Mouse (Mus musculus) embryonic facial prominence, embryonic 11.5 days (tissue): ENCODE data around the gene Ceacam16. TPM values are rescaled to one million over a fixed set of nuclear protein-coding genes. Genes with fewer than 3 reads are reported as not detected.

ENCODE experiments used
- ATAC-seq: fragments of 200-750 bp; cut with Nextera tagmentation; replicated peaks from 2 replicates; pipeline ENCODE4 v1.8.0; 2017; ENCODE audit warnings: low read depth; ENCODE audit not compliant: insufficient number of reproducible peaks, low FRiP score, low TSS enrichment
- DNase-seq: peaks from one replicate; pipeline ENCODE4 v3.0.0-alpha.2; 2015; ENCODE audit warnings: low spot score
- H3K27ac ChIP-seq: fragments of 300-500 bp; sonication (generic); replicated peaks from 2 replicates; pipeline ENCODE4 v1.5.1; 2014; ENCODE audit warnings: mild to moderate bottlenecking, low read depth, low read length, control low read depth
- H3K27me3 ChIP-seq: fragments of 300-500 bp; sonication (generic); 2 replicates; pipeline ENCODE4 v1.6.1; 2014; ENCODE audit warnings: mild to moderate bottlenecking, low read length, moderate library complexity, mixed read lengths; ENCODE audit not compliant: control insufficient read depth, insufficient read depth
- H3K36me3 ChIP-seq: fragments of 300-500 bp; sonication (generic); replicated peaks from 2 replicates; pipeline ENCODE4 v1.6.1; 2014; ENCODE audit warnings: low read depth, mild to moderate bottlenecking, low read length, moderate library complexity, mixed read lengths; ENCODE audit not compliant: control insufficient read depth, insufficient read depth
- H3K4me1 ChIP-seq: fragments of 300-500 bp; sonication (generic); 2 replicates; pipeline ENCODE4 v1.6.1; 2014; ENCODE audit warnings: low read length, mixed read lengths; ENCODE audit not compliant: control insufficient read depth, insufficient read depth
- H3K4me2 ChIP-seq: fragments of 300-500 bp; sonication (generic); 2 replicates; pipeline ENCODE4 v1.6.1; 2014; ENCODE audit warnings: low read depth, mild to moderate bottlenecking, control low read depth, low read length, moderate library complexity
- H3K4me3 ChIP-seq: fragments of 300-500 bp; sonication (generic); 2 replicates; pipeline ENCODE4 v1.5.1; 2014; ENCODE audit warnings: low read depth, low read length, control low read depth
- H3K9ac ChIP-seq: fragments of 300-500 bp; sonication (generic); replicated peaks from 2 replicates; pipeline ENCODE4 v1.6.1; 2014; ENCODE audit warnings: mild to moderate bottlenecking, control low read depth, low read length
- H3K9me3 ChIP-seq: fragments of 300-500 bp; sonication (generic); replicated peaks from 2 replicates; pipeline ENCODE4 v1.6.1; 2016; ENCODE audit warnings: mild to moderate bottlenecking, low read length, inconsistent platforms, mixed read lengths; ENCODE audit not compliant: control insufficient read depth
- WGBS: fragments of 180-500 bp; shearing (Covaris S2); extraction: QIAGEN DNeasy Blood & Tissue Kit; methylation state at CpG from one replicate; pipeline ENCODE4 v1.1.7; 2014; 5-methylcytosine and 5-hydroxymethylcytosine counted together
- polyA plus RNA-seq: library from polyadenylated mRNA; unstranded; fragments of >200 nt; fragmentation: Nextera tagmentation; extraction: Ambion mirVana; gene quantifications from 2 replicates; pipeline ENCODE4 v1.2.1, GENCODE M21; 2014

The Ceacam16 gene
- polyA plus RNA-seq, result not detected in 2 replicates

- no peaks in the 10 kb centered on the region for H3K4me1 ChIP-seq
- H3K27me3 ChIP-seq, result no peaks in the 10 kb centered on the region
- WGBS, result 81% methylated on average over 9 of the region's 9 CpGs
- H3K36me3 ChIP-seq, result no peaks in the 10 kb centered on the region
- no peak for ATAC-seq
- H3K27ac ChIP-seq, result no peak within 1 kb of the TSS
- no peak within 1 kb of the TSS for H3K4me2 ChIP-seq
- DNase-seq, result no peak
- H3K9ac ChIP-seq, result no peak within 1 kb of the TSS
- H3K4me3 ChIP-seq, result no peak within 1 kb of the TSS
- H3K9me3 ChIP-seq, result no peaks in the 10 kb centered on the region
Measured at GRCm38 (mm10) chr7:19861199-19861598, at the start of gene Ceacam16. TSS of gene Ceacam16 (minus strand) at chr7:19861299.

GRCm38 (mm10) chr7:19910421-19911291 lies 49.6 kb upstream of the Ceacam16 start:
- Histone ChIP-seq H3K4me1 (no peaks in the 10 kb centered on the region), H3K9me3 (no peaks in the 10 kb centered on the region), H3K4me3 (no peak overlapping the region), H3K4me2 (no peak overlapping the region), H3K9ac (no peak overlapping the region), H3K27me3 (no peaks in the 10 kb centered on the region), H3K36me3 (peaks cover 5% of the 10 kb centered on the region; the same call in 1 of the 2 replicates), H3K27ac (no peak overlapping the region)
- ATAC-seq (peak; percentile 63), DNase-seq (peak; percentile 83)
- WGBS, result 51% methylated on average over 21 of the region's 21 CpGs

GRCm38 (mm10) chr7:19889881-19890280 lies 28.8 kb upstream of the Ceacam16 start:
- Histone ChIP-seq H3K36me3 (no peaks in the 10 kb centered on the region), H3K9me3 (no peaks in the 10 kb centered on the region), H3K27ac (no peak overlapping the region), H3K4me2 (no peak overlapping the region), H3K4me3 (no peak overlapping the region), H3K4me1 (no peaks in the 10 kb centered on the region), H3K9ac (no peak overlapping the region), H3K27me3 (no peaks in the 10 kb centered on the region)
- 50% methylated on average over 8 of the region's 8 CpGs for WGBS
- DNase-seq (peak; percentile 57), ATAC-seq (no peak)

GRCm38 (mm10) chr7:19887849-19888248 lies 26.8 kb upstream of the Ceacam16 start, which contains the start of gene Ceacam19:
TSS of gene Ceacam19 (minus strand) at chr7:19887965.
- H3K4me3 ChIP-seq, result no peak within 1 kb of the TSS
- ATAC-seq, result no peak
- WGBS, result 69% methylated on average over 7 of the region's 7 CpGs

GRCm38 (mm10) chr7:19880754-19881153 lies 19.7 kb upstream of the Ceacam16 start:
- no peak for DNase-seq
- H3K9me3 ChIP-seq, result no peaks in the 10 kb centered on the region
- H3K4me3 ChIP-seq, result no peak overlapping the region
- ATAC-seq, result no peak
- no peaks in the 10 kb centered on the region for H3K27me3 ChIP-seq
- H3K9ac ChIP-seq, result no peak overlapping the region
- H3K4me1 ChIP-seq, result no peaks in the 10 kb centered on the region
- no peaks in the 10 kb centered on the region for H3K36me3 ChIP-seq
- H3K4me2 ChIP-seq, result no peak overlapping the region
- H3K27ac ChIP-seq, result no peak overlapping the region
- 75% methylated on average over 8 of the region's 8 CpGs for WGBS

More at GRCm38 (mm10) chr7:19887849-19888248, 26.8 kb upstream of the Ceacam16 start, which contains the start of gene Ceacam19:
- Histone ChIP-seq H3K9ac (no peak within 1 kb of the TSS), H3K36me3 (no peaks in the 10 kb centered on the region), H3K27me3 (no peaks in the 10 kb centered on the region), H3K4me2 (no peak within 1 kb of the TSS), H3K4me1 (no peaks in the 10 kb centered on the region), H3K9me3 (no peaks in the 10 kb centered on the region), H3K27ac (no peak within 1 kb of the TSS)
- no peak for DNase-seq

GRCm38 (mm10) chr7:19876781-19877425 lies 15.8 kb upstream of the Ceacam16 start:
- H3K4me3 ChIP-seq, result no peak overlapping the region
- H3K27ac ChIP-seq, result no peak overlapping the region
- no peaks in the 10 kb centered on the region for H3K9me3 ChIP-seq
- no peaks in the 10 kb centered on the region for H3K4me1 ChIP-seq
- 59% methylated on average over 14 of the region's 14 CpGs for WGBS
- ATAC-seq (no peak), DNase-seq (no peak)
- no peaks in the 10 kb centered on the region for H3K27me3 ChIP-seq
- H3K4me2 ChIP-seq, result no peak overlapping the region
- H3K36me3 ChIP-seq, result no peaks in the 10 kb centered on the region
- H3K9ac ChIP-seq, result no peak overlapping the region

GRCm38 (mm10) chr7:19875948-19876682 lies 15.0 kb upstream of the Ceacam16 start:
- Histone ChIP-seq H3K4me2 (no peak overlapping the region), H3K4me1 (no peaks in the 10 kb centered on the region), H3K27me3 (no peaks in the 10 kb centered on the region), H3K4me3 (no peak overlapping the region), H3K36me3 (no peaks in the 10 kb centered on the region), H3K27ac (no peak overlapping the region), H3K9ac (no peak overlapping the region), H3K9me3 (no peaks in the 10 kb centered on the region)
- WGBS, result 48% methylated on average over 13 of the region's 13 CpGs
- ATAC-seq, result no peak
- peak; percentile 67 for DNase-seq
